Mouse (Mus musculus): ENCODE results near the gene Flna. TPM values are rescaled to one million over a fixed set of nuclear protein-coding genes. Genes with fewer than 3 reads are reported as not detected.

The Flna gene
- polyA plus RNA-seq, 1 experiment from 2014 or later = 243 TPM

- peak; percentile 96 for ATAC-seq (ENCODE audit: insufficient read depth, low FRiP score, low TSS enrichment)
- peak within 1 kb of the TSS; percentile 41 for H3K4me2 ChIP-seq (ENCODE audit: low read depth)
- peak within 1 kb of the TSS; percentile 72 for H3K9ac ChIP-seq (ENCODE audit: low read length)
- 22% methylated on average over 39 of the region's 39 CpGs for WGBS
- peak; percentile 89 for DNase-seq (ENCODE audit: low spot score)
- no peaks in the 10 kb centered on the region for H3K27me3 ChIP-seq (ENCODE audit: control insufficient read depth, insufficient read depth, low read length)
- no peaks in the 10 kb centered on the region for H3K9me3 ChIP-seq (ENCODE audit: control insufficient read depth, low read length)
- H3K36me3 ChIP-seq (ENCODE audit: control insufficient read depth, insufficient read depth, low read length) = no peaks in the 10 kb centered on the region
- H3K4me1 ChIP-seq (ENCODE audit: control insufficient read depth, insufficient read depth, low read length) = peaks cover 5% of the 10 kb centered on the region; the same call in 1 of the 2 replicates
- H3K27ac ChIP-seq (ENCODE audit: low read depth, low read length) = peak within 1 kb of the TSS; percentile 55
- H3K4me3 ChIP-seq (ENCODE audit: low read depth, low read length) = peak within 1 kb of the TSS; percentile 45
These were observed 4.7 kb upstream of the Flna start, which contains the start of gene Emd for GRCm38 (mm10) chrX:74254153-74254887. TSS of gene Emd (plus strand) at chrX:74254687.

DNA sequence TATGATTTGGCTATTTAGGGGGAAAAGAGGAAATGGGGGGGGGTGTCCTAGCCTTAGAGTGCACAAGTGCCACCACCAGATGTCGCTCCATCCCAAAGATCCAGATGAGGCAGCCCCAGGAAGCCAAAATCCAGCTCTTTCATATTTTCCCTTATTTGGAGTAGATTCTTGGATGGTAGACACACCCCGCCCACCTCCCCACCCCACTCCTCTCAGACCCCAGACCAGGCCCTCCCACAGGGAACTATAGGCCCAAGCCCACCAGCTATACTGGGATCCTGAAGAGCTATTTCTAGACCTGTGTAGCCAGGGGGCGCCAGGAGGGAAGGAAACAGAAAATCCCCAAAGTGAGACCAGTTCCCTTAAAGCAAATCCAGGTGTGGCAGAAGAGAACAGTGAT is 969 bp downstream of the Flna start:
- Histone ChIP-seq H3K27me3 (ENCODE audit: control insufficient read depth, insufficient read depth, low read length) (no peaks in the 10 kb centered on the region), H3K4me1 (ENCODE audit: control insufficient read depth, insufficient read depth, low read length) (no peaks in the 10 kb centered on the region), H3K9ac (ENCODE audit: low read length) (no peak overlapping the region), H3K27ac (ENCODE audit: low read depth, low read length) (no peak overlapping the region), H3K9me3 (ENCODE audit: control insufficient read depth, low read length) (no peaks in the 10 kb centered on the region), H3K4me3 (ENCODE audit: low read depth, low read length) (no peak overlapping the region), H3K4me2 (ENCODE audit: low read depth) (no peak overlapping the region), H3K36me3 (ENCODE audit: control insufficient read depth, insufficient read depth, low read length) (no peaks in the 10 kb centered on the region)
- DNase-seq (ENCODE audit: low spot score) (peak; percentile 69), ATAC-seq (ENCODE audit: insufficient read depth, low FRiP score, low TSS enrichment) (no peak)
- WGBS = 12% methylated on average over 3 of the region's 3 CpGs

DNA sequence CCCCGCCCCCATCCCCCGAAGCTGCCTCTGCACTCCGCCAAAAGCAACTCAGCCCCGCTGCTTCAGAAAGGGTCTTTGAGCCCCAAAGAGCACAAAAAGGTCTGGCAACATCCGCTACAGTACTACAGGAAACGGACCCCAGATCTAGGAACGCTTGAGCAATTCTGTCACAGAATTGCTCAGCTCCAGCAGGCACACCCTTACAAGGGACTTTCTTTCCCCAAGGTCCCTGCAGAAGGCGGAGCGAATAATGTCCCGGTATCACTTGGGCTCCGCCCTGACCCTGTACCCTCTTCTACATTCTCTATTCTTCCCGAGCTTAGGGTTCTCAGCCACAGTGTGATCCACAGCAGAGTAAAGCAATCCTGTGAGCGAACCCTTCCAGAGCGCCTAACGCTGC is 2.9 kb downstream of the Flna start:
- 31% methylated on average over 14 of the region's 15 CpGs for WGBS
- DNase-seq (ENCODE audit: low spot score) (no peak), ATAC-seq (ENCODE audit: insufficient read depth, low FRiP score, low TSS enrichment) (peak; percentile 10; the same call in 1 of the 2 replicates)
- Histone ChIP-seq H3K4me1 (ENCODE audit: control insufficient read depth, insufficient read depth, low read length) (no peaks in the 10 kb centered on the region), H3K4me2 (ENCODE audit: low read depth) (peak overlapping the region; percentile 44), H3K9ac (ENCODE audit: low read length) (peak overlapping the region; percentile 53), H3K27ac (ENCODE audit: low read depth, low read length) (0 out of 2 replicates have a peak overlapping the region, but pooled peaks have one; percentile 44), H3K9me3 (ENCODE audit: control insufficient read depth, low read length) (no peaks in the 10 kb centered on the region), H3K4me3 (ENCODE audit: low read depth, low read length) (peak overlapping the region; percentile 58), H3K27me3 (ENCODE audit: control insufficient read depth, insufficient read depth, low read length) (no peaks in the 10 kb centered on the region), H3K36me3 (ENCODE audit: control insufficient read depth, insufficient read depth, low read length) (peaks cover 2% of the 10 kb centered on the region; the same call in 1 of the 2 replicates)

- H3K27me3 ChIP-seq (ENCODE audit: control insufficient read depth, insufficient read depth, low read length) = no peaks in the 10 kb centered on the region
- H3K9ac ChIP-seq (ENCODE audit: low read length) = peak overlapping the region; percentile 79
- DNase-seq (ENCODE audit: low spot score) = peak; percentile 87
- H3K4me3 ChIP-seq (ENCODE audit: low read depth, low read length) = peak overlapping the region; percentile 58
- peaks cover 2% of the 10 kb centered on the region for H3K36me3 ChIP-seq (ENCODE audit: control insufficient read depth, insufficient read depth, low read length)
- no peaks in the 10 kb centered on the region for H3K4me1 ChIP-seq (ENCODE audit: control insufficient read depth, insufficient read depth, low read length)
- no peaks in the 10 kb centered on the region for H3K9me3 ChIP-seq (ENCODE audit: control insufficient read depth, low read length)
- H3K4me2 ChIP-seq (ENCODE audit: low read depth) = peak overlapping the region; percentile 44
- ATAC-seq (ENCODE audit: insufficient read depth, low FRiP score, low TSS enrichment) = peak; percentile 92
- WGBS = 25% methylated on average over 36 of the region's 38 CpGs
- H3K27ac ChIP-seq (ENCODE audit: low read depth, low read length) = peak overlapping the region; percentile 74
These were observed 3.4 kb downstream of the Flna start for GRCm38 (mm10) chrX:74246213-74246681.

GRCm38 (mm10) chrX:74245687-74246086 is 3.9 kb downstream of the Flna start:
- 18% methylated on average over 21 of the region's 21 CpGs for WGBS

GRCm38 (mm10) chrX:74245107-74245506 is 4.5 kb downstream of the Flna start:
- Histone ChIP-seq H3K36me3 (ENCODE audit: control insufficient read depth, insufficient read depth, low read length) (peaks cover 2% of the 10 kb centered on the region), H3K4me1 (ENCODE audit: control insufficient read depth, insufficient read depth, low read length) (no peaks in the 10 kb centered on the region), H3K27ac (ENCODE audit: low read depth, low read length) (no peak overlapping the region), H3K4me3 (ENCODE audit: low read depth, low read length) (peak overlapping the region; percentile 58), H3K4me2 (ENCODE audit: low read depth) (peak overlapping the region; percentile 38), H3K9ac (ENCODE audit: low read length) (peak overlapping the region; percentile 79), H3K27me3 (ENCODE audit: control insufficient read depth, insufficient read depth, low read length) (no peaks in the 10 kb centered on the region), H3K9me3 (ENCODE audit: control insufficient read depth, low read length) (no peaks in the 10 kb centered on the region)
- no peak for DNase-seq (ENCODE audit: low spot score)
- no peak for ATAC-seq (ENCODE audit: insufficient read depth, low FRiP score, low TSS enrichment)
- 40% methylated on average over 1 of the region's 1 CpGs for WGBS

More at GRCm38 (mm10) chrX:74245687-74246086, 3.9 kb downstream of the Flna start:
- DNase-seq (ENCODE audit: low spot score) (peak; percentile 75), ATAC-seq (ENCODE audit: insufficient read depth, low FRiP score, low TSS enrichment) (peak; percentile 67)
- H3K27me3 ChIP-seq (ENCODE audit: control insufficient read depth, insufficient read depth, low read length) = no peaks in the 10 kb centered on the region
- H3K4me1 ChIP-seq (ENCODE audit: control insufficient read depth, insufficient read depth, low read length) = no peaks in the 10 kb centered on the region
- H3K4me2 ChIP-seq (ENCODE audit: low read depth) = peak overlapping the region; percentile 38
- H3K36me3 ChIP-seq (ENCODE audit: control insufficient read depth, insufficient read depth, low read length) = peaks cover 2% of the 10 kb centered on the region
- peak overlapping the region; percentile 79 for H3K9ac ChIP-seq (ENCODE audit: low read length)
- H3K9me3 ChIP-seq (ENCODE audit: control insufficient read depth, low read length) = no peaks in the 10 kb centered on the region
- H3K27ac ChIP-seq (ENCODE audit: low read depth, low read length) = peak overlapping the region; percentile 74
- peak overlapping the region; percentile 58 for H3K4me3 ChIP-seq (ENCODE audit: low read depth, low read length)

DNA sequence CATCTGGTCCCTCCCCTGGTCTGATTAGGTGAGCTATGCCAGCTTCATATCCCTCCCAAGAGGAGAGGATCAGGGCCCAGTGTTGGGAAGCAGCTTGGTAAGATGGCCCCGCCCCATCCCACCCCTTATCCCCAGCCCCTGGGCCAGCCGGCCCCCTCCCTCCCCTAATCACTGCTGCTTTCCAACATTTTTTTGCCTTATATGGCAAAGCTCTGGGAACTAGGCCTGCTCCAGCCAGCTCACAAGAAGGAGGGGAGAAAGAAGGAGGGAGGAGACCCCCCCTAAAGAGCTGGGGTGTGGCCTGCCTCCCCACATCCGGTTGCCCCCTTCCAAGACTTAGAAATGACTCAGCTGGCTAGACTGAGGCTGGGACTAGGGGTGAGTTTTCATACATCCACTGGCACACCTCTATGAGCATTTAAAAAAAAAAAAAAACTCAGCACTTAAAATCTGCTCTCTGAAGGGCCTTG is 5.0 kb downstream of the Flna start:
- no peaks in the 10 kb centered on the region for H3K27me3 ChIP-seq (ENCODE audit: control insufficient read depth, insufficient read depth, low read length)
- no peak overlapping the region for H3K27ac ChIP-seq (ENCODE audit: low read depth, low read length)
- 0 out of 2 replicates have a peak, but pooled peaks have one; percentile 7 for ATAC-seq (ENCODE audit: insufficient read depth, low FRiP score, low TSS enrichment)
- 13% methylated on average over 3 of the region's 3 CpGs for WGBS
- peak overlapping the region; percentile 58 for H3K4me3 ChIP-seq (ENCODE audit: low read depth, low read length)
- peaks cover 2% of the 10 kb centered on the region for H3K36me3 ChIP-seq (ENCODE audit: control insufficient read depth, insufficient read depth, low read length)
- no peaks in the 10 kb centered on the region for H3K9me3 ChIP-seq (ENCODE audit: control insufficient read depth, low read length)
- peak; percentile 64 for DNase-seq (ENCODE audit: low spot score)
- no peaks in the 10 kb centered on the region for H3K4me1 ChIP-seq (ENCODE audit: control insufficient read depth, insufficient read depth, low read length)
- peak overlapping the region; percentile 38 for H3K4me2 ChIP-seq (ENCODE audit: low read depth)
- H3K9ac ChIP-seq (ENCODE audit: low read length) = peak overlapping the region; percentile 41

DNA sequence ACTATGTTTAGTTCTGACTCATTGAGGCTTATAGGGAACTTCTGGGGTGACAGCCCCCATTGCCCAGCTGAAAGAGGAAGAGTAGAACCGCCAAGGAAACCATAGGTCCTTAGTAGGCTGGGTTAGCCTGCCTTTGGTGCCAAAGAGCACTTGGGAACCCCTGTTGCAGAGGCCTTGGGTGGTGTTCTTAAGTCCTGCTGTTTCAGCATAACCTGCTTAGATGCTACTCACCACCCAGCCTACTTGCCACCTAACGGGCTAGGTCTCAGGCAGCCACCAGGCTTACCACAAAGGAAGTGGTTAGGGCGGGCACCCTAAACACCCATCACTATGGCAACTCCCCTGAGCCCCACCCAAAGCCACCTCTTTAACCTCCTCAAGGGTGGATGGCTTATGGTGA is 5.8 kb downstream of the Flna start:
- no peak overlapping the region for H3K27ac ChIP-seq (ENCODE audit: low read depth, low read length)
- H3K27me3 ChIP-seq (ENCODE audit: control insufficient read depth, insufficient read depth, low read length) = no peaks in the 10 kb centered on the region
- 73% methylated on average over 3 of the region's 3 CpGs for WGBS
- H3K4me3 ChIP-seq (ENCODE audit: low read depth, low read length) = peak overlapping the region; percentile 58
- H3K4me2 ChIP-seq (ENCODE audit: low read depth) = peak overlapping the region; percentile 38
- no peaks in the 10 kb centered on the region for H3K4me1 ChIP-seq (ENCODE audit: control insufficient read depth, insufficient read depth, low read length)
- DNase-seq (ENCODE audit: low spot score) = no peak
- peaks cover 6% of the 10 kb centered on the region for H3K36me3 ChIP-seq (ENCODE audit: control insufficient read depth, insufficient read depth, low read length)
- no peak for ATAC-seq (ENCODE audit: insufficient read depth, low FRiP score, low TSS enrichment)
- 0 out of 2 replicates have a peak overlapping the region, but pooled peaks have one; percentile 41 for H3K9ac ChIP-seq (ENCODE audit: low read length)
- no peaks in the 10 kb centered on the region for H3K9me3 ChIP-seq (ENCODE audit: control insufficient read depth, low read length)
